Mouse (Mus musculus) mature B cell (primary cell): Measurements from ENCODE around the gene Sema7a.

Source experiments
- in situ Hi-C: fragments of 300-500 bp; cut with MboI; formaldehyde crosslinking; loops from 2 replicates; pipeline ENCODE4 v1.14.3; 2019

The Sema7a gene

DNA sequence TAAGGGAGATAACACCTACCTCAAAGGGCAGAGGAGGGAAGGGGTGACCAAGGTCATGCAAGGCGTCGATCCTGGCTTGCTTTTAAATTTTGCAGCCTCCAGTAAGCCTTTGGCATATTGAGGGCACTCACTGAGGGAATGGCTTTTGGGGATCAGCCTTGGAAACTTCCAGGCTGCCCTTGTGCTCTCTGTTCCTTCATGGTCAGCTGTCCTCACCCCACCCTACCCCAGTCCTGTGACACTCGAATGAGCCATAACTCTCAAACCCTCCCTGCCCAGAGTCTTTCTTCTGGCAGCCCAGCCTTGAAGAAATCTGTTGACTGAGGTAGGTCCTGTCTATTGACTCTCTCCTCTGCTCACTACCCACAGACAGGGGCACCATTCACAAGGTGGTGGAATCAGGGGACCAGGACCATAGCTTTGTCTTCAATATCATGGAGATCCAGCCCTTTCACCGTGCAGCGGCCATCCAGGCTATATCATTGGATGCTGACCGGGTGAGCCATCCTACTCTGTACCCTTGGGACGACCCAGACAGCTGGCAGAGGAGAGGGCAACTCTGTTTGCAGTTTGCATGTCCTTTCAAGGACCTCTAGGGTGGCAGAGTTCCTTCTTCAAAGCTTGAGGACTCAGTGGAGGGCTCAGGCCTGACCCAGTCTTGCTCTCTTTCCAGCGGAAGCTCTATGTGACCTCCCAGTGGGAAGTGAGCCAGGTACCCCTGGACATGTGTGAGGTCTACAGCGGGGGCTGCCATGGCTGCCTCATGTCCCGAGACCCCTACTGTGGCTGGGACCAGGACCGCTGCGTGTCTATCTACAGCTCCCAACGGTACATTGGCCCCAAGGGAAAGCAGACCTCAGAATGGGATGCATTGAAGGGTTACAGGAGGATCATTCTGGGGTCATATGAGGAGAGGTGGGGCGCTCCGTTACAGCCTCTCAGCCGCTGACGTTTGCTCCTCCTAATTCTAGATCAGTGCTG lies 20.3 kb downstream of the Sema7a start:
- in situ Hi-C loops, result no loop called here

DNA sequence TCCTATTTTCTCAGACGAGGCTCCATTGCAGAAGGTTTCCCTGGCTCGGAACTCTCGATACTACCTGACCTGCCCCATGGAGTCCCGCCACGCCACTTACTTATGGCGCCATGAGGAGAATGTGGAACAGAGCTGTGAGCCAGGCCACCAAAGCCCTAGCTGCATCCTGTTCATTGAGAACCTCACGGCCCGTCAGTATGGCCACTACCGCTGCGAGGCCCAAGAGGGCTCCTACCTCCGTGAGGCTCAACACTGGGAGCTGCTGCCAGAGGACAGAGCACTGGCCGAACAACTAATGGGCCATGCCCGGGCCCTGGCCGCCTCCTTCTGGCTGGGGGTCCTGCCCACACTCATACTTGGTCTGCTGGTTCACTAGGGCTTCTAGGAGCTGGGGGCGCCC lies 21.3 kb downstream of the Sema7a start:
- in situ Hi-C loops, result no loop called here

DNA sequence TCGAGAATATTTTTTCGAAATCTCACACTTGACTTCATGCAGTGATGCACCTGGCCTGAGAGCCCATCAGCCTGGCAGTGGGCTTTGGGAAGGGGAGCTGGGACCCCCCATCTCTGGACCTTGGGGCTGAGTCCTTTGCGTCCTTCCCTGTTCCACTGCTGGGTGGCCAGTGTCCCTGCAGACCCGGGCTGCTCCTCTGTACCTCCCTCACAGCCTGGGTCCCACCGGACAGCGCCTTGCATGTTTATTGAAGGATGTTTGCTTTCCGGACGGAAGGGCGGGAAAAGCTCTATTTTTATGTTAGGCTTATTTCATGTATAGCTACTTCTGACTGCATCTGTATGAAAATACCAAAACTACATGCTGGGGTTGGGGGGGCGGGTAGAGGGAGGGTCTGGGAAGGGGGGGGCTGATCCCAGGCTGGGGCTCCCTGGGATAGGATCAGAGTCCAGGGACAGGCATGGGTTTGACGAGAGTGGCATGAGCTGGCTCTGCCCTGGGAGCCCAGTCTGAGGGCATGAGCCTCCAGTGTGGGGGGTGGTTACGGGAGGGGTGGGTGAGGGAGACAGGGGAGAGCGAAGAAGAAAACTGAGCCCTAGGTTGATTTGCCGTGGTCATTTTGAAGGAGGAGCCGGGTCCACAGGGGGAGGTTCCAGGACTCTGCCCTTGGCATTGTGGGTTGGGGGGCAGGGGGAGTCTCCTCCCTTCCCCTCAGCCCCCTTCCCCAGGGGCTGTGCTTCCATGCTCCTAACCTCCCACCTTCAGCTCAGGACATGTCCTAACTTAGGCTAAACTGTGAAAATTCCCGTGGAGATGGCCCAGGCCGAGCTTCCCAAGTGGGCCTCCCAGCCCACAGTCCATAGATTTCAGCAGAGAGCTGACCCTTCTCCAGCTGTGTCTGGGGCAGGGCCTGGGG lies 22.2 kb downstream of the Sema7a start:
- in situ Hi-C loops, result no loop called here

DNA sequence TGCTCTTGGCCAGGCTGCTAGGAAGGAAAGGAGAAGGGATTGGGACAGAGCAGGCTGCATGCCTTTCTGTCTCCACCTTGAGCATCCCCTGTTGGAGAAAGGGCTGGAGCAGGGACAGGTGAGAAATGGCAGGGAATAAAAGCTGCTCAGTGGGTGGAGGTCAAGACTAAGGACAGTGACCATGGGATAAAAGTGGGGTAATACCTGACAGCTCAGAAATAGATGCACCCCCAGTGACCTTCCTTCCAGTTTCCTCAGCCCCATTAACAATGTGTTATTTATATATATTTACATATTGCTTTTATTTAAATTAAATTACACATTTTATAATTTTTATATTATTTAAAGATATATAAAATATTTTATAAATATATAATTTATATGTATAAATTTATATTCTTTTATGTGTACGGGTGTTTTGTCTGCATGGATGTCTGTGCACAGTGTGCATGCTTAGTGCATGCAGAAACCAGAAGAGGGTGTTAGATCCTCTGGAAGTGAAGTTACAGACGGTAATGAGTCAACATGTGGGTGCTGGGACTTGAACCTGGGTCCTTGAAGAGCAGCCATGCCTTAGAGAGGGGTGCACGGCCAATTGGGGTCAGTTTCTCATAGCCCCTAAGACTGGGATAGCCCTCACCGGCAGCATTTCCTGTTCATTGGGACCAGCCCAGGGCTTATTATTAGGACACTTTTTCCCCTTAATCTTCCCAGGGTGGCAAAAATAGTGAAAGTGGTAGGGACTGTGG lies 23.5 kb downstream of the Sema7a start:
- in situ Hi-C loops, result no loop called here

DNA sequence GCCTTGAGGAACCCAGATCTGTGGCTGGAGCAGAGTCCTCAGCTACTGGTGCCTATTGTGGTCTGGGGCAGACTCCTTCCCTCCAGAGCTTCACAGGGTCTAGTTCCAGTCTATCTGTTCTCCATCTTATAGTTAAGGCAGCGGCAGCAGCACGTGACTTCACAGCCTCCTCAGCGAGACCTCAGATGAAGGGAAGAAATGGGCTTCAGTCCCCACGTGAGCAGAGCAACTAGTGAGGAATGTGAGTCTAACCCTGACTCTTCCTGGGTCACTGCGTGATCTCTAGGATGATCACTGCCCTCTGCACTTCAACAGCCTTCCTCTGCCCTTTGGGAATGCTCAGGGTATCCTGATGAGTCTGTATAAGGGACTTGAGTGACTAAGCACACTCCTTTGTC lies 24.1 kb downstream of the Sema7a start:
- in situ Hi-C loops, result no loop called here

DNA sequence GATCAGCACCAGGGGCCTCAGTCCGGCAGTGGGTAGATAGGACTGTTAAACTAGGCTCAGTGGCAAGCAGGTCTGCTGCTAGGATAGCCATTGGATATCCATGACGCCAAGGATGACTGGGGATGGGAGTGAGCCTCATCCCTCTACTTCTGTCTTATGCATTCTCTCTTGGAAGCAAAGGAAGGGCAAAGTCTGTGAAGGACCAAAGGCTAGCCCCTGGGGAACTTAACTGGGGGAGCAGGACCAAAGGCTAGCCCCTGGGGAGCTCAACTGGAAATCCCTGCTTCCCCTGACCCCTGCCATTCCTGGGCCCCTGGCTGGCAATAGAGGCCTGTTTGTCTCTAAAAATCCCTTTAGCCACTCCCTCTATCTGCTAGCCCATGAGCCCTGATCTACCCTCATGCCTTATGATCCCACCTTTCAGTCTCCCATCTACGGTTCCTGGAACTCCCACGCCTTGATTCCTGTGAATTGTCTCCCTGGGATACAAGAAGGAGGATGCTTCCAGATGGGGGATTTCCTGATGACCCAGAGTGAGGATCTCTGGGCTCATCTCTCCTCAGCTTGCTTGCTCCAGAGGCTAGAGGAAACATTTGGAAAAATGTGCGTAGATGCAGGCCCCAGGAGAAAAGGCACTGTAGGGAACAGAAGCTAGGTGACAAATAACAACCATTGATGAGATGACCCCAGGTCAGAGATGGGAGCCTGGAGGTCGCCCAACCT lies 24.8 kb downstream of the Sema7a start:
- in situ Hi-C loops, result no loop called here

DNA sequence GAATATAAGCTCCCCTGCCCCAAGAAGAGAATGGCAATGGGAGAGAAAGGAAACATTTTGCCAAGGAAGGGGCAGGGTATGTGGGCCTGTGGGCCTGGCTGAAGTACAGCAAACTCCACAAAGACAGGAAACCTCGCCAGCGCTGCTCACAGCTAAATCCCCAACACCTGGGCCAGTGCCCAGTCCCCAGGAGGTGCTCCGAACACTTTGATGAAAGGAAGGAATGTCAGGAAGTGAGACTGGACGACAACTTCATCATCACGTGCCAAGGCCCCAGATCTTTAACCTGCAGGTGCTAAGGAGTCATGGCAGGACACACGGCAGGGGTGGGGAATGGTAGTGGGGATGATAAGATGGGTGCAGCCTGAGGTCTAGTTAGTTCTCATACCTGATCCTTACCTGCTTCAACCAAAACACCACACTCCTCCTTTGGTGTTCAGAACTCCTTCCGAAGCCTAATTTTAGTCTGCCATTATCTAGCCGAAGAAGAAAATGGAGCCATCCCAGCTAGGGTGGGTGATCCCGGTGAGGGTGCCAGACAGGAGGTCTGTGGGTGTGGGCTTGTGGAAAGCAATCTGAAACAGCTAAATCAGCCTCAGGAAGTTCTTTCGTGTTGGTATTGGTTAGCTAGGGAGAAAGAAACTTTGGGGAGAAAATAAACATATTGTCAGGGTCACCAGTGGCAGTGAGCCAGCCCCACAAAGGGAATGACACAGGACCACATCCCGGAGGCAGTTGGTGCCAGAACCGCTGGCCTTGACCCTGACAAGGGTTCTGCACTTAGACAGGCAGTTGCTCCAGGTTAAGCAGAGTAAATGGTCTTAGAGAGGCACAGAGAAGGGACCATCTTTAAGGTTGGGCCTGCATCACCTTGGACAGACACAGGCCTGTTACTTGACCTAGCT lies 25.6 kb downstream of the Sema7a start:
- in situ Hi-C loops, result no loop called here

DNA sequence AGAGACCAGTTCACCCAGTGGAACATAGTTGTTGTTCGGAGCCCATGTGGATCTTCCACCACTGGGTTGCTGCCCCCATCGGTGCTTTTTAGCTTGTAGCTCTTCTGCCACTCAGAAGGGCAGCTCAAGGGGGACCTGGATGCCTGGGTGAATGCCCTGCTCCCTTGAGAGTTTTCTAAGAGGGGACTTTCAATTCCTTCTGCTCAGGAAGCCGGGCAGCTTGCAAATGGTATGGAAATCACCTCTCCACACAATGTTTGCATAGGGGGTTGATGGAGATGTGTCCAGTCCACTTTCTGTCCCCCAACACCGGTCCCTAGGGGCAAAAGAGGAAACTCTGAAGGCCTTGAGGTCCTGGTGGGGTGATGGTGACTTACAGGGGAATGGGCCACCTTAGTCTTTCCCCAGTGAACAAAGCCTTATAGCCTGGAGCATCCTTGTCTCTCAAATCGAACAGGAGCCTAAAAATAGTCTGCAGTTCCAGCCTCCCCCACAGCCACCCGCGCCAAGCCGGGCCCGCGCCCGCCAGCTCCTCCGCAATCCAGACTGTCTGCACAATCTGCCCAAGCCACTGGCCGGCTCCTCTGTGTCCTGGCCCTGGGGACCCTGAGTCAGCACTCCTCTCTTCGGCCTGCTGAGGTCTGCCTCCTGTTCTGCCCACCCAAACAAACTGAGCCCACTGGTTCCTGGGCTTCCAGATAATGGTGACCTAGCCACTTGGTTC lies 27.5 kb downstream of the Sema7a start:
- in situ Hi-C loops, result no loop called here

DNA sequence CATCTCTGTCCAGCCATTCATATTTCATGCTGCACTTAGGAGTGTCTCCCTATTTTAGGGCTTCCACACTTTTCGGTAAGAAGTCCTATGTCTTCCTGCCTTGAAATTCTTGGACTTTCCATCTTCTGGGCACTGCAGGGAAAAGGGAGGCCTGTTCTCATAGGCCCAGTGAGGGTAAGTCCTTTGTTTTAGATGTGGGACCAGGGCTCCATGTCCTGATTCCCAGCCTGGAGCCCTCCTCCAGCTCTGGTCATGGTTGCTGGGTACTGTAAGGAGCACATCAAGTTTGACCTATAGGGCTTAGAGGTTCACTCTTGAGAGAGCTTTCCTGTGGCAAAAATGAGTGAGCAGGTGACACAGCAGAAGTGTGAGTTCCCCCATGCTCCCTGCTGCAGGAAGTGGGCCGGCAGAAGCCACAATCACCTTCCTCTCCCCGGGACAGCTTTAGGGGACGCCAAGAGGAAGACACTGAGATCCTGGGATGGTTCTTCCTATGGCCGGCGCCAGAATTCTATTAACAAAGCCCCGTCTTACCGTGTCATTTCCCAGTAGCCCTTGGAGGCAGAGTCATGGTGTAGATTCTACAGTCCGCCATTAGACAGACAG lies 28.4 kb downstream of the Sema7a start:
- in situ Hi-C loops, result no loop called here

DNA sequence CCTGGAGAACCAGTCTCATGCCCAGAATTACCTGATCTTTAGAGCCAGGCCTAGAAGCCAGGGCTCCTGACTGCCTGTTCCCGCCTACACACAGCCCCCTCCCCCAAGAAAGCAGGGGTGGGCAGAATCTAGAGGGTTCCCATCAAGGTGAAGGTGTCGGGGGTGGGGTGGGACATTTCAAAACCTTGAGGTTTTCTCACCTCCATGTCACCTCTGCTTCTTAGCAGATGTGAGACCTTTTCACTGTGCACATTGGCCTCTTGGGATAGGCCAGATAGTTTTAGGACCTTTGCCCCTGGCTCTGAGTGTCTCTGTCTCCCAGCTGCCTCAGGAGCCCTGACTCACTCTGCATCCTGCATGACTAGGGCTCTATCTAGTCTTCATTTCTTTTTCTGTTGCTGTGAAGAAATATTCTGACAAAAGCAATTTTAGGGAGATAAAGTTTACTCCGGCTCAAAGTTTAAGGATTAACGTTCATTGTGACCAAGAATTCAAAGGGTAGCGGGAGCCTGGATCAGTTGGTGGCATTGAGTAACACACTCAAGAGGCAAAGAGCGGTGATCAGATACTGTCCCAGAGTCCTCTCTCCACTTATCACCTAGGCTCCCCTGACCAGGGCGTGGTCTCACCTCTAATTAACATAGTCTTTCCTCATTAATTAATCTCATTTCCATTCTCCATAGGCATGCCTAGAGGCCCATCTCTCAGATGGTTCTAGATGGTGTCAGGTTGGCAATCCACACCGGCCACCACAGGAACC lies 29.1 kb downstream of the Sema7a start:
- in situ Hi-C loops, result no loop called here

DNA sequence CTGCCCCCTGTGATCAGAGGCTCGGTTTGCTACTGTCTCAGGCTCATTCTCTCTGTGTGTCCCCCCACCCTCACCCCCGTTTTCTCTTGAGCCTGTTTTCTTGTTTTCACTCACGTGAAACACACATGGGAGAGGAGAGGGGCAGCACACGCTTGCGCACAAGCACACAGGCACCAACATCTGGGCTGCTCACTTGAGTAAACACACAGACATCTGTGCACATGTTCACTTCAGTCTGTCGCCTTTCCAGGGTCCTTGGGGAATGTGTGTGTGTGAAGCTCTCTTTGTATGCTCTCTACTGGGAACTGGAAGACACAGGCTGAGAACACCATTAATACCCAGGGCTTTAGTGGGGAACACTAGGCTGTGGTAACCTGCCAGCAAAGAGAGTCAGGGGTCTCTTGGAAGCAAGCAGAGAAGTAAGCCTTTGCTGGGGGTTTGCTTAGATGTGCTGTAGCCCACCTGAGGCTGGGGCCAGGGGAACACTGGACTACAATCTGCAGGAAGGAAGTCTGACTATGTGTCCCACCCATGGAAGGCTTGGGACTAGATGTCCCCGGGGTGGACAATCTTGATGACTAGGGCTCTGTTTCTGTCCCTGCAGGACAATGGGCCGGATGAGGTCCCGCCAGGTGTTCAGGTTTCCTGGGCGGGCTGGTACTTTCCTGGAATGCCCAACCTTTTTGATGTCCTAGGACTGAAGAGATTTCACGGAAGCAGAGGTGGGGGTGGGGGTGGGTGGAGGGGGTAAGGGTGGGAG lies 30.0 kb downstream of the Sema7a start:
- in situ Hi-C loops, result no loop called here

DNA sequence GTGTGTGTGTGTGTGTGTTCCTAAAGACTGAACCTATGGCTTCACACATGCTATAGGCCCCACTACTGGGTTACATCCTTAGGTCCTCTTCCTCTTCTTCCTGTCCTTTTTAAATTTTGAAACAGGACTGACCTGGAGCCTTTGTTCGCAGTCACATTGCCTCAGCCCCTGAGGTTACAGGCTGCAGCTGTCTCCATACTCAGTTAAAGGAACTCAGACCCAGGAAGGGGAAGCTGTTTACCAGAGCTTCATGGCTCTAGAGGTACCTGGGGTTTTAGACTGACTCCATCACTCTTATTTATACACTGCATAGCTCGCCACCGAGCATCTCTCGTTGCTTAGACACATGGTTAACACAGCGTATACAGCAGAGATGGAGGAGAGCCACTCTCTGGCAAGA lies 31.5 kb downstream of the Sema7a start:
- in situ Hi-C loops, result no loop called here

DNA sequence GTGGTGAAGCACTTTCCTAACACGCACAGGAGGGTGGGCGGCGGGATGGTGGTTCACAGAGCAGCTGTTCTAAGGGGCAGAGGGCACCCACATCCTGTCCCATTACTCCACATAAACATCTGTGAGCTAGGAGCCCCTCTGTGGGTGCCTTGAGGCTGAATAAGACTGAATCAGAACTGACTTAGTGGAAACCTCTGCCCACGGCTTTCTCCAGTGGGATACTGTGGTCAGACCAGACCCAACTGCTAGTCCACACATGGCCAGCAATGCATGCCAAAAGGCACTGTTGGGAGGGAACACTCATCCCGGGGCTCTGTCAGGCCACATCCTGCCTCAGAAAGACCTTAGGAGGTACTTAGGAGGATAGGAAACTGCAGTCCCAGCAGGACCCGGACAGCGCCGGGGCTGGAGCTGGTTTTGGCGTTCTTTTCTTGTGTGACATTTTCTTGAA lies 32.3 kb downstream of the Sema7a start:
- in situ Hi-C loops, result no loop called here

DNA sequence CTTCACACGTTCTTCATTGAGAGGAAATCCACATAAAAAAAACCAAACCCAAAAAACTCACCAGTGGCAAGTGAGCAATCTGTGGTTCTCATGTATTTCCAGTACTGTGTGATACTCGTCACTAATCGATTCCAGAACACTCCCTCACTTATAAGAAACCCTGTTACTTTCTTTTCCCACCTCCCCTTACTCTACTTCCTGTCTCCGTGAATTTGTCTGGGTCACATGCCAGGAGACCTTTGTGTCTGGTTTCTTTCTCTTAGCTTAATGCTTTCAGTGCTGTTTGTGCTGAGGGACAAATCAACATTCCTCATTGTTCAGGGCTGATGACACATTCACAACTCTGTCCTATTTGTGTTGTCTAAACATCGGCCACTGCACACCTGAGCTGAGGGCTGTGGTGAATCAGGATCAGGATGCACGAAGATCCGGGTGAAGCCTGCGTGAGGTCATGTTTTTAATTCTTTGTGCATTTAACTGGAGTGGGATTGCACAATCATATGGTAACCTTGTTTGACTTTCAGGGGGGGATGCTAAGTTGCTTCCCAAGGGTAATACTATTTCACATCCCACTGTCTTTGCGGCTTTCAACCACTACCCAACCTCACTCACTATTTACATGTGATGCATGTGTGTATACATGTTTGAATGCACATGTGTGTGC lies 33.0 kb downstream of the Sema7a start:
- in situ Hi-C loops, result no loop called here

DNA sequence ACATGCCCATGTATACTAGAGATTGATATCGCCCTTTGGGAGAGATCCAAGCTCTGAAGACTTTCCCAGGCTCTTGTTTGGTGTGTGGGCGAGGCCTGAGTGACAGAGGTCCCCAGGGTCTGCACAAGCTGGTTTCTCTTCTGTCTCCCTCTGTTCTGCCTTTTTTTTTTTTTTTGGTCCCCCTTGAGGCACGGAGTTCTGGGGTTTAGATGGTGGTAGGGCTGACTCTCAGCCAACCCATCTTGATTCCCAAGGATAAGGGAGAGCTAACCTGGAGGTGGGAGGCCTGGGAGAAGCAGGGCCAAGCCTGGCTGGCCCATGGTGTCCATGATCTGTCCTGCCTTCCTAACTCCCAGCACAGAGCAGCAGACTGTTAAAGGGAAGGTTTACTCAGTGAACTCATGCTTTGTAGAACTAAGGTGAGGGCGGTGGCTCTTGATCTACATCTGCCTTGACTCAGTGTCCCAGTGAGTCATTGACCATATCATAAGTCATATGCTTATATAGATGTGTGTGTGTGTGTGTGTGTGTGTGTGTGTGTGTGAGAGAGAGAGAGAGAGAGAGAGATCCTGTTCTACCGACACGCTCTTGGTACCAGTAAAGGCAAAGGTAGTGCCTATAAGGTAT lies 33.6 kb downstream of the Sema7a start:
- in situ Hi-C loops, result no loop called here

DNA sequence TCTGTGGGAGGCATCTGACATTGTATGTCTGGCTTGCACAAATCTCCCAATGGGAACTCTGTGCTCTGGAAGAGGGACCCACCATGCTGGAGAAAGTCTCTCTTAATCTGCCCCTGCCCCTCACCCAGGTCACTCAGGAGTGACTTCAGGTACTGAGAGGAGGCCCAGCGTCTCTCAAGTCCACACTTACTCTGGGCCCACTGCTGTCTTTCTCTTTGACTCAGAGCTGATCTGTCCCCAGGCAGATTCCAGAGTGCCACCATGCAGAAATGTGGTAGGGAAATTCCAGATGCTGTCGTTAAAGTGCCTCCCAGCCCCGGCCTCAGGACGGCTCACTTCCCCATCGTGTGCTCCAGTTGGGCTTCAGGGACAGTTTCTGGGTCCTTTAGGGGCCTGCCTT lies 34.3 kb downstream of the Sema7a start:
- in situ Hi-C loops, result no loop called here
